Mouse (Mus musculus): ENCODE measurements at regions not wholly inside any gene's neighbourhood (a gene's known extent, or its start where the extent isn't known, plus 50 kb on each side); places are given as distances from the start of the nearest gene placed in this dataset.
A peak's percentile ranks its signal among the peaks of the same experiment; 100 is the strongest.

DNA sequence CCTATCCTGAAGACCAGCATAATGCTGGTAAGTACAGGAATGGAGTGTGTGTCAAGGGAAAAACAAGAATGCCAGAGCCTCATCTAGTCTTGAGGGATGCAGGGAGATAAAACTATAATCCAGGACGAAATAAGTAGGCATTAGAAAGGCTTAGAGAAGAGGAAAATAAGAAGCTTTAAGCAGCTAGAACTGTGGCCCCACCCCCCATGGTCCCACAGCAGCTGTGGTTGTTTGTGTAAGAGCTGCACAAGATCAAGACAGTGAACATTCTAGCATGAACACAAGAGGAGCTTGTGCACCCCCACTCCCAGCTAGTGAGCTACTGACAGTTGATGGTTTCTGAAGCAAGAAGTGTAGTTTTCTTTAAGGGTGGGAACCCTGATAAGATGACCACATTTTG lies 315.9 kb downstream of the Tmem135 start:
- peak; percentile 74 for DNase-seq

DNA sequence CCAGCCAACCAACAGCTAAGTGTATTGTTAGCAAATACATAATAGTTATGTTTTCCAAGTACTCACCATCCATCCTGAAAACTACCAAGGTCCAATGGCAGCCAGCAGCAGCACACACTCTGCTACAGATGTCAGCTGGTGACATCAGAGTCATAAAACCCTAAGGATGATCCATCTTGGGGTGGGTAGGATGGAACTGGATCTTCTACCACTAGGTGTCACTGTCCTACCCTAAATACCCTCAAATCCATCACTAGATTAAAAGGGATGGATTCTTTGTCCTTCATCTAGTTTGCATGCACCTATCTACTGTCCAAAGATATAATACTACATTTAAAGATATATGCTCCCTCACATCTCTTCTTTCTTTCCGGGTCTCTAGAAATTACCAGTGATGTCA lies 317.7 kb downstream of the Tmem135 start:
- peak; percentile 62 for DNase-seq

DNA sequence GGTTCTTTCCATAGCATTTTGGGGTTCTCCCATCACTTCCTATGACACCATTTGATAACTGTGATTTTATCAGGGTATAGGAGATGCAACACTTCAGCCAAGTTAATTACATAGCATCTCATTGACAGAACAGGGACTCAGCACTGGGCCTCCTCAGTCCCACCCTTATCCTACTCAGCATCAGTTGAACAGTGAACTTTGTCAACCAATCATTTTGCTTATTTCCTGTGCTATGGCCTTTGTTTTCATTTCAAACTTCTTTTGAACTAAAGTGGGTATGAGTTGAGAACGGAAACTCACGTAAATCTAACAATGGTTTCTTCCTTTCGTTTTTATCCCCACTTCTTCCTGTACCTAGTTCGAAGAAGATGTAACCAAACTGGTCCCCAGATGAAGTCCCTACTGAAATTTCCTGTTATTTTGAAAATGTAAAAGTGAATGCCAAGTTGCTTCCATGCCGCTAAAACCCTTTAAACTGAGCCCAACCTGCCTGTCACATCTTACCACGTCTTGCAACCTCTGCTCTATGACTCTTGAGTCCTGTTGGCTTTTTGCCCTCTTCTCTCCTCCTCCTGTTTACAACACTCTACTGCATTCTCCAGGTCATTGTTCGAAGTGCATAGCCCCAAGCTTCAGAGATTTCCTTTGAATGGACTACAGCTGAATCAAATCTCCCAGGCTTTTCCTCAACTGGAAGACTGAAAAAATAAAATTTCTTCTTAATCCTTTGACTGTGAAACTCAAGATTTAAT lies 329.9 kb downstream of the Tmem135 start:
- DNase-seq, result no peak

DNA sequence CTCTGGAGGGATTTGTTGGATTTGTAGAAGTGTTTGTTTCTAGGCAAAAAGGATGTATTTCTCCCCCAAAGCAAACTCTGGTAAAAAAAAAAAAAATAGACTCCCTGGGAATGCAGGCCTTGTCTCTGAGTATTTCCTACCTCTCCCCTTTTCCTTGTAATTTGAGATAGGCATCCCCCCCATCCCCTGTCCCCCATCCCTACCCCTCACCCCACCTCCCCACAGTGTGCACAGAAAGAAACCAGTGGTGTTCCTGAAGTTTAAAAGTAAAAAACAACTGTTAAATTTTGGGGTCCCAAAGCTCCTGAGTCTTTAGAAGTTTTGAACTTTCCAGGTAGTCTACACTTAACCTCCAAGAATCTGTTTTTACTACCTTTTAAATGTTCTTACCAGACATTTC lies 334.0 kb downstream of the Tmem135 start:
- no peak for DNase-seq

DNA sequence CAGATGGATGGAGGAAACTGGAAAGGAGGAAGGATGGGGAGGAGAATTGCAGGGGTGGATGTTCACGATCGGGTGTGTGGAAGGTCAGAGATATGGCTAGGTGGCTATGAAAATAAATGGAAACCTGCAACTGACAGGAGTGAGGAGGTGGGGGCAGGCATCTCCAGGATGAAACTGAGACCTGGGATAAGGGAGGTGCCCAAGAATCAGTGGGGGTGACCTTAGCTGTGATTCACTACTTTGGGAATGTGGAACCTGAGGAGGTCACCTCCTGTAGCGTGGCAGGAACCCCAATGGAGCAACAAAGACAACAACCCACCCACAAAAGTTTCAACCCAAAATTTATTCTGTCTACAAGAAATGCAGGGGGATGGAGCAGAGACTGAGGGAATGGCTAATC lies 339.6 kb downstream of the Tmem135 start:
- no peak for DNase-seq

DNA sequence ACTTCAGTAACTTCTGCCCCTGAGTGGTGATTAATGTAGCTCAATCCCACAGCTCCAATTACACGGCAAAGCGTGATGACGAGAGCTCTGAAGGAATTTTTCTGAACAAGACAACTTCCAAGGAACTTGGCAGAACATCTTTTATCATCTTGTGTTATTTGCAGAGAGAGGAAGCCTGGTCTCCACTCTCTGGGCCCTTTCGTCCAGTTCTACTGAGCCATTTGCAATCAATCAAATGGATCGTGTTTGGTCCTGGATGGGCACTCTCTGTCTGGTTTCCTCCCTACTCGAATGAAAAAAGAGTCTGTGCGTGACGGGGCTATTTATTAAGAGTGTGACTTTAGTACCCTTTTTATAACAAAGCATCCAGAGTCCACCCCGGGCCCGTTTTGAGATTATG lies 340.4 kb downstream of the Tmem135 start:
- DNase-seq, result no peak

DNA sequence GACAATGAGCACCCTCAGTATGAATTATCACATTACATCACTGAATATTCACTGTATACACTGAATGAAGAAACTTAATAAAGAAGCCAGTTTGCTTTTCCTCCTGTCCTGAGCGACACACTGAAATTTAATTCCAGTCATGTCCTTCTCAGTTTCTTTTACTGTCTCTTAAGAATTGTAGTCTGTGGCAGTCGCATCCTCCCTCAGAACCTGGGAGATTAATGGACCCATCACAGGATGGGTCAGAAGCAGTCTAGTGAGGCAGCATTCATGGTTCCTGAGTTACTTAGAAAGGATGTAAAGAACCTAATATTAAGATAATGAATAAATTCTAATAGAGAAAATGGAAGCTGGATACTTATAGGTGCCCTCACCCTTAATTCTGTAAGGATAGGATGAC lies 349.5 kb downstream of the Tmem135 start:
- no peak for DNase-seq

DNA sequence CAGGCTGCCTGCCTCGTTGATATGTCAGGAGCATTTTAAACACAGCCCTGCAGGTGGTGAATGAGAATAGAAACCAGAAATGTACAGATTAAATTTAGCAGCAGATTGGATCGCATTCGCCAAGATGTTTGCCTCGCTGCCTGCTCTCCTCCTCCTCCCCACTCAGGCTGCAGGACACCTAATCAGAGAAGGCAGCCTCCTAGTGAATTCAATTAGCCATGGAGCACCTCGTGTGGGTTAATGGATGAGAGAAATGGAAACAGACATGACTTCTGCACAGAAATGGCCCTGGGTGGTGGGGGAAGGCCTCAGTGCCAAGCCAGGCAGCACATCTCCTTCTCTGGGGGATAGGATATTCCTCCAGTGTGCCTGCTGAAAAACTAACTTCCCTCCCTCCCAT lies 352.8 kb downstream of the Tmem135 start:
- DNase-seq, result peak; percentile 15

DNA sequence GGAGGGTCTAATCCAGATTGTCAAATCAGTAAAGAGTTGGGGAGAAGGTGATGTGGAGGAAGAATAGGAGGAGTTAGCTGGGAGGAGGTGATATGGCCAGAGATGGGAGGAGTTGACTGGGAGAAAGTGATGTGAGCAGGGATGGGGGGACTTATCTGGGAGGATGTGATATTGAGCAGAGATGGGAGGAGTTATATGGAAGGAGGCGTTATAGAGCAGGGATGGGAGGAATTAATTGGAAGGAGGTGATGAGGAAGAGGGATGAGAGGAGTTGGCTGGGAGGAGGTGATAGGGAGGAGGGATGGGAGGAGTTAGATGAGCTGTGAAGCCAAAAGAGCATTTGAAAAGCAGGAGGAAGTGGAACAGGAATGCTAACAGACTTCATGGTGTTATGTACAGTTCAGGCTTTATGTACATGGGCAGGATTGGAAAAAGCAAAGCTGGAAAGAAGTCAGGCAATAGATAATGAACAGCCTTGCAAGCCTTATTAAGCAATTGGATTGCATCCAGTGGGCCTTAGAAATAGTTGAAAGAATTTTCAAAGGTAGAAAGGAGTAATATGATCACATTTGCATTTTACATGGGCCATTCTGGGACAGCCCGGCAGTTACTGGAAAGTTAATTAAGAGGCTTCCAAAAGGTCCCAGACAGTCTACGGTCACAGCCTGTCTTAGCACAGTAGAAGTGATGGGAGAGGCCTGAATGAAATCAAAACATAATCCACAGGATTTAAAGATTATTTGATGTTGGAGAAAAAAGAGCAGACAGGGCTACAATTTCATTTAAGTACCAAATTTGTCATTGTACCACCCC lies 357.4 kb downstream of the Tmem135 start:
- no peak for DNase-seq

DNA sequence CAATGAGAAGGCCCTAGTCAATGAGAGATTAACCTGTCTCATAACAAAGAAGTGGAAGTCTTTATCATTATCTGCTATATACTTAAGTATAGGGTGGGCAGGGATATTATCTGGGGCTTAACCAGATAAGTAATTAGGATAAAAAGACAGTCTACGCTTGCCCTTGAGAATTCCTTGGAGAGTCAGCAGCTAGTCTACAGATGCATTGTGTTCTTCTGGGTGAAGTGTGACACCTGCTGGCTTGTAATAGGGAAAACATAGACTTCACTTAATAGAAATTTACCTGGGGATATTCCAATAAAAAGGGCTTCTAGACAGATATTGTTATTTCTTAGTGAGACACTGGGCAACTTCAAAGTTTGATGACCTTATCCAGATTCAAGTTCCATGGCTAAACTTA lies 361.0 kb downstream of the Tmem135 start:
- DNase-seq, result no peak

DNA sequence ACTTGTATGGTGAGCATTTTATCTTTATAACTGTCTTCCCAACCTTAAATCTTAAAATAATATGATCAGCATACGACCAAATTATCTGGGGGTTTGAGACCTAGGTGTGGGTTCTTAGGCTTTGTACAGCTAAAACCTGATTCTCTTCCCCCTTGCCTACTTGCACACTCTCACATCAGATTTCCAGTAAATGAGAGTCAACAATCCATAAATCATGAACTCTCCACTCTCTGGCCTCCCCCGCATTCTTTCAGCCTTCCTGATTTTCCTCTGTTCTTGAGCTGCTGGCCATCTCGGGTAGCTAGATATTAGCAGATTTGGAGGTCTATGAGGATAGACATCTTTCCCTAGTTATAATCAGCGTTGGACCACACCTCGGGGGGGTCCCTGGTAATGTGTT lies 362.7 kb downstream of the Tmem135 start:
- no peak for DNase-seq

DNA sequence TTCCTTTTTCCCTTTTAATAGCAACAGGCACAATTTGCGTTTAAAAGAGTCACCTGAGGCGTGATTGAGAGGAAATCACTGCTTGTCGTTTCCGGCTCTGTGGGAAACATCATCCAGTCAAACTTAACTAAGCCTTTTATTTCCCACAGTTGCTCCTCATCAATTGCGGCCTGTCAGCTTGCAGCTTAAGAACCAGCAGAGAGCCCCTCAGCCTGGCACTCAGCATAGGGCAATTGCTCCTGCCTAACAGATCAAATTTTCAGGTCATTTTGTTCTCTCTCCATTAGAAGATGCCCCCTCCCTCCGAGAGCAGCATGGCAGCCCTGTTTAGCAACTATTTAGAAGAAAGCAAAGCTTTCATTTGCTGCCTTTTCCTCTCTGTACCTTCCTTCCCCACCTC lies 363.9 kb downstream of the Tmem135 start:
- DNase-seq, result no peak

DNA sequence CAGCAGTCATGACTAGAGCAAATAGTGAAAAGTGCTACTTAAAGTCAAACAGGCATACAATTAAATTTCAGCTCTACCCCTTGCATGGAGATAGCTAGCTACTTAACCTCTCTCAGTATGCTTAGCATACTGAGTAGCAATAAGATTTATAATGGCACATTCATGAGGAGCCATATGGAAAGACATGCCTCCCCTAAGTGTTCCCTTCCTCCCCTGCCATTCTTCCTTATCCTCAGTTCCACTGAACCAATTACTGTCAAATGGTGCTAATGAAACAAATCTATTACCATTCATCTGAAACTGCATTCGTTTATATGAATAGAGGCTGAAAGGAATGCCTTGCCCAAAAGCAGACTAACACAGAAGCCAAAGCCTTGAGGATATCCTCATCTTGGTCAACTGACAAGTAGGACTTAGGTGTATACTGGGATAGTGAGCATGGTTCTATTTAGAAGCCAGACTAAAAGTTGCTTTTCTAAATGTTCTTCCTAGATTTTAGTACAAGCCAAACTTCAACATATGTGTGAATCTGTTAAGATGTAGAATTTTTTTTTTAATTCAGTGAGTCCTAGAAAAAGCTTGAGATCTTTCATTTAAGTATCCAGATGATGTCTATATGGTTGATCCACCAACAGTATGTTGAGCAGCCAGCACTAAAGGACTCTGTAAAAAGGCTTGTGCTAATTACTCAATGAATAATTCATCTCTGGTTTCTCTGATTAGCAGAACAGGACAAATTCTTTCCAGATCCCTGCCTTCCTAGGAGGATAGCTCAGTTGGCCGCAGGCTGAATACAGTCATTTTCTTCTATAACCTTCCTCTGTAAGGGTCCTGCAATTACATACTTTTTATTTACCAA lies 368.7 kb downstream of the Tmem135 start:
- DNase-seq, result no peak

DNA sequence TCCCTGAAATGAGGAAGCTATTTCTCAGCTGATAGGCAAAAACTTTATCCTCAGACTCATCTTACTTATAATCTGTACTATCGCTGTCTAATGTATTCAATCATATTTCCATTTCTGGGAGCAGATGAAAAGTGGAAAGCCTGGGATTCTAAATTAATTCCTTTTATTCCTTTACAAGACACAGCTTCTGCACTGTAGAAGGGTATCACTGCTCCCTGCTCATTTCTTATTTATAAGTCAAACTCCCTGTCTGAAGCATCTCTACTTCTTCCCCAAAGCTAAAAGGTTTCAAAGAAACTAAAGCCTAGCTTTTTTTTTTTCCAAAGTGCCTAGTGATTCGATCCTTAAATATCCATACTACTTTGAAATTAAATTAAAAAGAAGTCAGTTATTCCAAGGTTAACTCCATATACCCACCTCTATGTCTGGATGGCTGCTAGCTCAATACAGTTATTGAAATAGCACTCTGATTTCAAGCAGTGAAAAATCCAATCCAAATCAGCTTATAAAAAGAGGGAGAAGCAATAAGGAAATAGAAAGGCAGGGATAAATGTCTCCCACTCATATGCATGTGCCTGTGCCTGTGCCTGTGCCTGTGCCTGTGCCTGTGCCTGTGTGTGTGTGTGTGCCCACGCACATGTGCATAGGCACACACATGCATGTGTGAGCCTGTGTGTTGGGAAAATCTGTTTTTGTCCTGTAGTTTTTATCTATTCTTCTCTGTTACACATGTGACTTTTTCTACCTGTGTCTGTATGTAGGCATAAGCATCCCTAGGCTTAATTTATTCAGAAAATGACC lies 380.6 kb downstream of the Tmem135 start:
- no peak for DNase-seq

DNA sequence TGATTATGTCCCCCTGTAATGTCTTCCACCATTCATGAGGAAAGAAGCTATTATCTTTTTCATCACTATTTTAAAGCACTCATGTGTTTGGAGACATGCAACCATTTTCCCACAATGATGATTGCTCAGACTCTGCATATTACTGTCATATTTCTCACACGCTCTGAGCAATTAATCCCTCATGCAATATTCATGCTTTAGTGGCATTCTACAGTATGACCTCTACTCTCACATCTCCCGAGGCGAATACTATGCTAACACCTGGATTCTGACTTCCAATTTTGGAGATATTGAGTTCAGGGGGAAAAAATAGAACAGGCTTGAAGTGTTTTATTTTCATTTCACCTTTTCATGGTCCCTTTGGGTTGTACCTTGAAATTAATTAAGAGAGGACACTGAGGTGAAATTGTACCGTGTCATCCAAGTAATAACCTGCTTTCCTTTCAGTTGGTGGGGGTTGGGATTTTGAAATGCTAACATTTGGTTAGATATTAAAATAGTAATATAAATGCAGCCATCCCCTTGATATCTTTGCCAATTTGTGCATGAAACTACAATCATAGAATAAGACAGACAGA lies 405.1 kb downstream of the Tmem135 start:
- no peak for DNase-seq

DNA sequence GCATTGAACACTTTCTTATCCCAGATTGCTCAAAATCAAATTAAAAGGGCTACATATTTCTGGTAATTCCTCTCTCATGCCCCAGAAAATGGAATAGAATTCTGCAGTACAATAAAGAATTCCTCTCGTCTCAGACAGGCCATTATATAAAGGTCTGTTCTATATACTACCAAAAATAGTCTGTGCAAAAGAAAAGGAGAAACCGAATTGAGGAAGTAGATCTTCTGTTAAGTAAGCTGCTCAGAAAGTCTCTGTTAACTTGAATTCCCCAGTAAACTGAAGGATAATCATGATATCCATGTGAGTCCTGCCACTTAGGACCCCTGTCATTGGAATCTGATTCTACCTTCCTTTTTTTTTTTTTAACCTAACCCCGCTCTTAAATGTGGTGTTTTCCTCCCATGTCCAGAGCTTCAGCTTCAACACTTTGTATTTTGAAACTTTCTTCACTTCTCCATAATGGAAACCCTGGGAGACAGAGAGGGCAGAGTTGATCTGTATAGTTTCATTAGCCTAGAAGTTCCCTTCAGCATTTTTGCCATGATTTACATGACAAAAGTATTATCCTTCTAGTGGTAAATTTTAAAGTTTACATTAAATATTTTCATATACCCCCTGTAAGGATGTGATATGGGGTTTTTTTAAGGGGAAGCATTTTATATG lies 406.1 kb downstream of the Tmem135 start:
- DNase-seq, result no peak

DNA sequence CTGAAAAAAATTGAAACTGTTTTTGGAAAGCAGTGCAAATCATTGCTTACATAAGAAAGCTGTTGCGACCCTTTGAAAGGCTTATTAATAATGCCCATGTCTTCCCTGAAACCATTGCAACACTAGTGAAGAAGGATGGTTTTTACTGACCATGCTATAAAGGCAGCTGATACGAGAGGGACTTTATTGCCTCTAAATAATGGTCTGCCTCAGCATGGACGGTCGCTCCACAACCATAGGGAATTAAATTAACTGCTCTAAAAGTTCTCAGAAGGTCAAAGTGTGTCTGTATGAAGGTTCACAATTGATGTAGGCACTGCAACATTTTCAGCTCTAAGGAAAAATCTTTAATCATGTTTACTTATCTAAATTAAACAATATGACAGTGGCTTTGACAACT lies 429.6 kb downstream of the Tmem135 start:
- no peak for DNase-seq

DNA sequence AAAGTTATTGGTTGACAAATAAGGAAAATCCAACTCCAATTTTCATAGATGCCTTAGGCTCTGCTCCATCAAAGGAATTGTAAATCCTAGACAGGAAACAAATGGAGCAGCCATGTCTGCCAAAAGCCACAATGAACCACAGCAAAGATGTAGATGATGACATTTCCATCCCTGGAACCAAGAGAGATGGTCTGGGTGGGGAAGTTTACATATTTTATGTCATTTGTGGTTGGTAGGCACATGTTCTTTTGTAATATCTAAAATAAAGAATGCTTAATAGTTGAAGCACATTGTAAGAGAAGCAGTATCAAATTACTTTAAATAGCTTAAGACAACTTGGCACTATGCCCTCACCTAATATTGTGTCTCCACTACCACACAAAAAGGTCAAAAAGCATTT lies 443.2 kb downstream of the Tmem135 start:
- no peak for DNase-seq

DNA sequence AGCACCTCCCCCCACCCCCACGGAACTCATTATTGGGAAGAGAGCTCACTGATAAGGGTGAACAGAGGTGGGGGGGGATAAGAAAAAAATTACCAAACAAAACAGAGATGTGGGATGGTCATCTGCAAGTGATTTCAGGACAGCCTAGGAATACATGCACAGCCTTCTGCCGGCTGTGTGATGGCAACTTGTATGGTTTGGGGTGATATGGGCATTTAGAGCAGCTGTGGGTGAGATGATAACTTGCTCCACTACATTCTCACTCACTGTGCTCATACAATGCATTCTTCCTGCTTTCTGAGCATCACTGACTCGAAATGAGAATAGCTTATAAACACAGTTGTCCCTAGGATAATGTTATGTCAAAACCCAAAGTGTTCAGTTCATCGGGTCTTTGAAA lies 443.8 kb downstream of the Tmem135 start:
- DNase-seq, result no peak

DNA sequence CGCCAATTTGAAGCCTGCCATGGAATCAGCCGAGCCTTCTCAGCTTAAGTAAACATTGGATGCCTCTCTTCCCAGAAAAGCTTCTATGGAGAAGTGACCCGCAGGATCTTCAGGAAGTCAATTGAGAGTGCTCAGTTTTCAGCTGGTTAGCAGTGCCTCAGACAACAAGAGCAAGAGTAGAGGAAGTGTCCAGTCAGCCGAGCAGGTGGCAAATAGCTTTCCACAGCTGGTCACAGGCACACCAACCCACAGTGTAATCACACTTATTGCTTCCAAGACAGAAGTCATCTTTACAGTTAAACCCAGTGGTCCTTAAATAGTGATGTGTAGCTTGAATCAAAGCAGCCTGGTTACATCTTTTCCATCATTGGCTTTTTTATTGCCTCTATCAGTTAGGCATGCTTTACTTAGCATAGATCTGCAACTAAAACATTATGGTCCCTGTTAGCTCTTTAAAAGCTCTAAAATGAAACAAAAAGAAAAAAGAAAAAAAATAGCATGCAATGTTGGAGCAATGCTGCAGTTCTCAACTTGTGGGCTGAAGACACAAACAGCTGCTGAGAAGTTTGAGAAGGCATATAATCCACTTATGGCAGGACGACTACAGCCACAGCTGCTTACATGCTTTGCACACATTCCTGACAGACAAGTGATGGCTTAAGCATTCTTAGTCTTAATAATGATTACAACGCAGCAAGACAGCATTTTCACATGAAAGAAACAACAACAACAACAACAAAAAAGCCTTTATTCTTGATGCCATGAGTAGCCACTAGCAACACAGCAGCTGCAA lies 444.5 kb downstream of the Tmem135 start:
- no peak for DNase-seq

DNA sequence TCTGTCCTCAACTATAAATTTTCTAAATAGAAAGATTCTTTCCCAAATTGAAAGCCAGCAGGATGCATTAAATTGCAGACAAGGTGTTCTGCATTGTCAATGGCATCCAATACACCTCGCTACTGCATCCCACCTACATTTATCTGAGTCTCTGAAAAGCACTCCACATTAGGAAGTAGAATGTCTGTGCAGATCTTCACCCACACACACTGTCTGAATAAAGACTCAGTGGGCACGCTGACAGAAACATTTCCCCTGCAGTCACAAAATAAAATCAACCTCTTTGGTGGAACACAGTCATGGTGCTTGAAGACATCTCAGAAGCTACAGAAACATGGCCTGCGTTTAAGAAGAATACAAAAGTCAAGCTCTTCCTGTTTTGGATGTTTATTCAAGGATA lies 449.0 kb downstream of the Tmem135 start:
- DNase-seq, result no peak

All from retina, postnatal 1 day (tissue).